Mouse (Mus musculus) C2C12 (cell line): ENCODE measurements around the gene Sult5a1.

Source experiments
- CEBPB ChIP-seq: IDR thresholded peaks from one replicate; pipeline ENCODE4 v1.6.1; 2011; ENCODE audit warnings: low read depth, mild to moderate bottlenecking, control low read depth, moderate library complexity
- CTCF ChIP-seq: IDR thresholded peaks from one replicate; pipeline ENCODE4 v1.5.1; 2011; ENCODE audit not compliant: control insufficient read depth, insufficient read depth, insufficient read length
- FOSL1 ChIP-seq: IDR thresholded peaks from one replicate; pipeline ENCODE4 v1.8.0; 2011; ENCODE audit warnings: mild to moderate bottlenecking, low read length; ENCODE audit not compliant: poor library complexity, insufficient read depth, severe bottlenecking
- MAX ChIP-seq: IDR thresholded peaks from one replicate; pipeline ENCODE4 v1.6.1; 2011; ENCODE audit warnings: mild to moderate bottlenecking, control low read depth
- MYOD1 ChIP-seq: IDR thresholded peaks from one replicate; pipeline ENCODE4 v1.6.1; 2011; ENCODE audit warnings: low read depth; ENCODE audit not compliant: control insufficient read depth, insufficient read length
- MYOG ChIP-seq: IDR thresholded peaks from one replicate; pipeline ENCODE4 v1.6.1; 2011; ENCODE audit not compliant: control insufficient read depth, insufficient read length; ENCODE audit errors: extremely low read depth
- USF1 ChIP-seq: IDR thresholded peaks from one replicate; pipeline ENCODE4 v1.6.1; 2011; ENCODE audit warnings: low read depth, mild to moderate bottlenecking, control low read depth, moderate library complexity

DNA sequence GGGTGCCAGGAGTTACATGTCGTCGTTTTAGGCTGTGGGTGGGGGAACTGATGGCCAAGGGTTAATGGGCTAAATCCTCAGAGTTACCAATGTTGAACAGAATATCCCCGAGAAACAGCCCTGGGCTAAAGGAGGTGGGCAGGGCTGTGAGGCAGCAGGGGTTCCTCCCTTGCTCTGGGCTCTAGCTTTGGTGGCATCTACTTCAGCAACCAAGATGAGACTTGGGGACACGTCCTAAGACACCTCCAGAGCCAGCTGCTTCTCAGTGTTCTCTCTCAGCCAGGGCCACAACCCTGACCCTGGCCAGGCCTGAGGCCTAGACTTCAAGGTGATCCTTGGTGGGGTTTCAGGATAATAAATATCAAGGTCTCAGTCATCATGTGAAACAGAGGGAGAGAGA lies 19.4 kb downstream of the Sult5a1 start:
- TF ChIP-seq CTCF (no peak), MAX (no peak), FOSL1 (no peak), MYOD1 (no peak), USF1 (no peak), MYOG (no peak), CEBPB (no peak)
